Mouse (Mus musculus) T-helper 1 cell (primary cell): ENCODE results near the gene Olfr1196.
"Not testable (repeated sequence)": the region's sequence is repeated elsewhere in the genome, so short reads cannot be mapped to it uniquely, and the experiment has no call there.

Experiments used
- in situ Hi-C: fragments of 300-600 bp; cut with MboI, MseI; formaldehyde crosslinking; loops from one replicate; pipeline ENCODE4 v1.15.1; 2025; ENCODE audit warnings: high pct_unique_total_duplicates

Gene Olfr1196

DNA sequence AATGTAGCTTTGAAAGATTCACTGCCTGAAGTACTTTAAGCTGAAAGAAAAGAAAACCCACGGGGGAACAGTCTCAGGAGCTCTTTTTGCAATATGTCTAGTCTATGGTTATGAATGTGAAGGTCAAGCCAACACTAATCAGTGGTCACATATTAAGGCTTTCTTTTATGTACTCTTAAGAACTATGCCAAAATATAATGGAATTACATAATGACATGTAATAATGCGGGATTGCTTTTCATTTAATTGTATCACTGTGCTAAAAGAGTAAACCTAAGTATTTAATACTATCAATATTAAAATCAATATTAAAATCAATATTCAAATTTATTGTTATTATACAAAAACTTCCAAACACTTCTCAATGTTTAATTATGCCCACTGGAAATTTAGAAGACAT lies at the start of gene Olfr1196:
Gene Olfr1196 (minus strand): TSS at position 101 of the 400 bp plus-strand sequence.
- in situ Hi-C loops = no loop called here

DNA sequence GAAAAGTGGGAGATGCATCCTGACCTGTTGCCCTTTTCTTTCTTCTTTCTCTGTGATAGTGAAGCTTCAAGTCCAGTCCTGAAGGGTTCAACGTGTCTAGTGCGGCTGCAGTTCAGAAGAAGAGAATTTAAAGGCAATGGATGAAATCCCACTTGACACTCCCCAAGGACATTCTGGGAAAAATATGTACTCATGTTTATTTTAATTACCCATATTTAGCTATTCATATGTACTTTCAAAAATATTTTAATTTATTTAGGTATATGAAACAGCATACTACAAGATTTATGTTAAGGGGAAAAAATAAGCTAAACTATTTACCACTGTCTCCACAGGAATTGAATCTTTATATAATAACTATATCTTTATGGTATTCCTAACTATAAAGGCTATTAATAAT lies 46.9 kb upstream of the Olfr1196 start, which contains the start of gene Olfr1198:
Gene Olfr1198 (minus strand): TSS at position 101 of the 400 bp plus-strand sequence.
- in situ Hi-C loops = no loop called here

DNA sequence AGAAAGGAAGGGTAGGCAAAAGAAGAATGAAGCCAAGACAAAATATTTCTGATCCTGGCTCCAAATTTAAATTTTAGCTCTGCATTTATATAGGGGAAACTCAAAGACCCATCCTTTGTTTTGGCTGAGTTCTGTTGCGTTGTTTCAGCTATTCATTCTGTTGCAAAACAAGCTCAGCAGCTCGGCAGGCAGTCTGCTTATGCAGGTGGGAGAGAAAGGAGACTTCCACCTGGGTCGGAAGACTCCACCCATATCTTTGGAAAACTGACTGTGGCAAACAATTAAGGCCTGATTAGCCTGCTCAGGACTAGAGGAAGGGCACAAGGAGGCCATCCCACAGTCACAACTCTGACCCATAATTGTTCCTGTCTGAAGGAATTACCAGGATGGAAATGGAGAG lies 39.0 kb upstream of the Olfr1196 start:
- in situ Hi-C loops = no loop called here

DNA sequence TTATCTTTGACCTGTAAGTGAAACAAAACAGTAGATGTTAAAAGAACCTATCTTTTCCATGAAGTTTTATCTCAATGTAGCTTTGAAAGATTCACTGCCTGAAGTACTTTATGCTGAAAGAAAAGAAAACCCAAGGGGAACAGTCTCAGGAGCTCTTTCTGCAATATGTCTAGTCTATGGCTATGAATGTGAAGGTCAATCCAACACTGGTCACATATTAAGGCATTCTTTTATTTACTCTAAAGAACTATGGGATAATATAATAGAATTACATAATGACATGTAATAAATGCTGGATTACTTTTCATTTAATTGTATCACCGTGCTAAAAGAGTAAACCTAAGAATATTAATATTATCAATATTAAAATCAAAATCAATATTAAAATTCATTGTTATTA lies 27.9 kb upstream of the Olfr1196 start, which contains the start of gene Olfr1197:
Gene Olfr1197 (minus strand): TSS at position 101 of the 400 bp plus-strand sequence.
- in situ Hi-C loops = no loop called here

DNA sequence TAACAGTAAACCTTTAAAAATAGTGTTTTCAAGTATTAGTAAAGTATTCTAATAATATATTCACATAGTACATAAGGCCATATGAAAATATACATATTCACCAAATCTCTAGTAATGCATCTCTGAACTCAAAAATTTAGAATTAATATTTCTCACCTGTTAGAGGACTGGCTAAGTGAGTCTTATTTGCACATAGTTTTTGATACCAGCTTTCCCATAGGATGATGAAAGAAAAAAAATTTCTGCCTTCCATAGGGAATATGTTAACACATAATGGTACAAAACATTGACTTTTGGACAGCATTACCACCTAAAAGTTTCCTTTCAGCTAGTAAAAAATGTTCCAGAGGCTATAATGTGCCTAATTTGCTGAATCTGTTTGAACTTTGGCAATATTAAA lies 15.3 kb downstream of the Olfr1196 start, which contains the start of gene Olfr1195:
Gene Olfr1195 (minus strand): TSS at position 101 of the 400 bp plus-strand sequence.
- in situ Hi-C loops = no loop called here

DNA sequence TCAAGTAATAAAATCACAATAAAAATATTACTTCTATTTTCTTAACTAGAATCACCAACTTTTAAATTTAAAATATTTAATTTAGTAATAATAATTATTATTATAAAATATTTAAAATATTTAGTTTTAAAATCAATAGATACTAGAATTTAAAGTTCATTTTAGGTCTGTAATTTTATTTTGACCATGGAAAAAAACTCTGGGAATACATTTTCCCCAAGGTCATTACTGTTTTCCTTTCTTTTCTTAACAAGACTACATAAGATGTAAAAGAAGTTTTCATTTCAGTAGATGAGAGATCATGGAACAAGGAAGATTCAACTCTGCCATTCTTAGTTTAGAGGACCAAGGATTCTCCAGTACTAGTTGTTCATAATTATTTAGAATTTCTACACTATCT lies 29.1 kb downstream of the Olfr1196 start, which contains the start of gene Olfr1193:
Gene Olfr1193 (plus strand): TSS at position 301 of the 400 bp plus-strand sequence.
- in situ Hi-C loops = not testable (repeated sequence)

DNA sequence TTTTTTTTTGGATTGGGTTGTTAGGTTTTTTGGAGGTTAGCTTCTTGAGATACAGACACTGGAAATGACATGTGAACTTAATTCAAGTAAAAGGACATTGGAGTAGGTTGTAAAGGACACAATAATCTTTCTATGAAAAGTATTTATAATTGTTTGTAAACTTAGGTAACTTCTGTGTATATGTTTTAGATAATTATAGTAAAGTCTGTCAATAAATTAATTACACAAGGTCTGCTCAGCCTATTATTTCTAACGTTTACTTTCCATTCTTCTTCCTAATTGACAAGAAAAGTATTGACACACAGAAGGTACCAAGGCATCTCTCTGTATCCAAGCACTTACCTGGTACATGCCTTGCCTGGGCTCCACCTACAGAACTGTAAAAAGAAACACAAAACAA lies 56.2 kb downstream of the Olfr1196 start, which contains the start of gene Olfr1192-ps1:
Gene Olfr1192-ps1 (plus strand): TSS at position 301 of the 400 bp plus-strand sequence.
- in situ Hi-C loops = no loop called here
